Mouse (Mus musculus) adrenal gland, postnatal 14 days (tissue): ENCODE data around the gene Stag3. TPM values are rescaled to one million over a fixed set of nuclear protein-coding genes. Genes with fewer than 3 reads are reported as not detected.

Source experiments
- DNase-seq: peaks from one replicate; pipeline ENCODE4 v3.0.0; 2021; ENCODE audit warnings: mixed read lengths
- total RNA-seq: library from RNA; stranded (reverse); gene quantifications from 2 replicates; pipeline ENCODE4 v1.2.3, GENCODE M21; 2021

Gene Stag3
- total RNA-seq, 1 experiment from 2014 or later = 0.15 TPM

DNA sequence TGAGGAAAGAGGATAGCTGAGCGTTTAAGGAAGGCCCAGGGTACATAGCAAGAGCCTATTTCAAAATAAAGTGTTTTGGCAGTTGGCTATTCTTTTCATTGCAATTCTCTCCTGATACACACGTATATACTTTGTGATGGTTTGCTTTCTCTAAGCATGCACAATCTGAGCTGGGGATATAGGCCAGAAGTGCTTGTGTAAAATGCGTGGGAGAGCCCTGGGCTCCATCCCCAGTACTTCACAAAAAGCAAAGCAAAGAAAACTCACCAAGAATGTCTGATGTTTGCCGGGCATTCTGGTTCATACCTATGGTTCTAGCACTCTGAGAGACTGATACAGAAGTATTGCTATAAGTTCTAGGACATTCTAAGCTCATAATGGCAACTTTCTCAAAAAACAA is 11.1 kb upstream of the Stag3 start:
- DNase-seq = no peak

DNA sequence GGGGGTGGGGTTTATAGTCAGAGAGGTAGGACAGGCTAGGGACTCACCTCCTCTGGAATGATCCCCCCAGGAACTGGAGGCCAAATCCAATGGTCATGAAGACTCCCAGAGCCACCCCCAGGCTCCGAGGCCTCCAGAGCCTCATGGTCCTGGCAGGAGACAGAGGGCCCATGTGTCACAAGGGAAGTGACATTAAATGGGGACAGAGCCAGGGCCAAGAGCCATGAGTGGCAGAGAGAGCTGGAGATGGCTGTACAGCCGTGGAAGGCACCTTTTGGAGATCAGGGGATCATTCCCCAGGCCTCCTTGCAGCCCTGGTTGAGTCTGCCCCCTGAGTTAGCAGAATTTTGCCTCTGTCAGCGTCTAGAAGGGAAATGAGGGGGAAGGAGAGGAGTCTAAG is 8.8 kb upstream of the Stag3 start:
- peak; percentile 54 for DNase-seq

DNA sequence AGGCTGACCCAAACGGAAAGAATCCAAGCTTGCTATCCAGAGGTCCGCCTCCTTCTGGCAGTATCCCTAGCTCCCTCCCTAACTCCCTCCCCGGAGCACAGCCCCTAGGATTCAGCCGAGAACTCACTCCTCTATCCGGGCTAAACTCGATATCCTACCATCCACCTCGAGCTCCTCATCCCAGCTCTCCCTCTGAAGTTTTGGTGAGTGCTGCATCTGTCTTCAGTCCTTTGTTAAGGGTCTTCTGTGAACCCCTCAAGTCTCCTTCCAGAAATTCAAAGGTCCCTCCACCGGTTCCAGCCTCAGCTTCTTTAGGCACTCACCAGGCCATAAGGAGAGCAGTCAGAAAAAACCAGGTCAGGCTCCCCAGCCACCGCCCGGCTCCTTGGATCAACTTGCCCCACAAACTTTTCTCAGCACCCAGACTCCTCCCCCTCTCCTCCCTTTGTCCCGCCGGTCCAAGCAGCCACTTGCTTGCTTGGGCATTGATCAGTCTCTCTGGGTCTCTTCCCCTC is 7.6 kb upstream of the Stag3 start, which contains the start of gene Gal3st4:
TSS of gene Gal3st4 (minus strand) at position 432 of the 515 bp plus-strand sequence.
- DNase-seq = no peak

DNA sequence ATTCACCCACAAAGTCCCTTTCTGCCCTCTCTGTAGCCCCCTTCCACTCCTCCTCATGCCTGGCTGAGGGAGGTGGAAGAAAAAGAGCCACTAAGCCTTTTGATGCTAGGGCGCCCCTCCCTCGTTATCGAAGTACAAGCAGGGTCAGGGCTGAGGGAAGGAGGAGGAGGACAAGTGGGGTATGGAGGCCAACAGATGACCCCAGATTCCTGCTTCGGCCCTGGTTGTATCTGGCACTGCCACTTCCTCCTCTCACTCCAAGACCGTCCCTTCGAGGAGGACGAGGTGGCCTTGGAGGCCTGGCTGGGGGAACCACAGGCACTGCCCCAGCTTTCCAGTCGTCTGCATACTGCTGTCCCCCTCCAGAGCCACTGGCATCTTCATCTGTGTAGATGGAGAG is 5.9 kb upstream of the Stag3 start:
- no peak for DNase-seq

DNA sequence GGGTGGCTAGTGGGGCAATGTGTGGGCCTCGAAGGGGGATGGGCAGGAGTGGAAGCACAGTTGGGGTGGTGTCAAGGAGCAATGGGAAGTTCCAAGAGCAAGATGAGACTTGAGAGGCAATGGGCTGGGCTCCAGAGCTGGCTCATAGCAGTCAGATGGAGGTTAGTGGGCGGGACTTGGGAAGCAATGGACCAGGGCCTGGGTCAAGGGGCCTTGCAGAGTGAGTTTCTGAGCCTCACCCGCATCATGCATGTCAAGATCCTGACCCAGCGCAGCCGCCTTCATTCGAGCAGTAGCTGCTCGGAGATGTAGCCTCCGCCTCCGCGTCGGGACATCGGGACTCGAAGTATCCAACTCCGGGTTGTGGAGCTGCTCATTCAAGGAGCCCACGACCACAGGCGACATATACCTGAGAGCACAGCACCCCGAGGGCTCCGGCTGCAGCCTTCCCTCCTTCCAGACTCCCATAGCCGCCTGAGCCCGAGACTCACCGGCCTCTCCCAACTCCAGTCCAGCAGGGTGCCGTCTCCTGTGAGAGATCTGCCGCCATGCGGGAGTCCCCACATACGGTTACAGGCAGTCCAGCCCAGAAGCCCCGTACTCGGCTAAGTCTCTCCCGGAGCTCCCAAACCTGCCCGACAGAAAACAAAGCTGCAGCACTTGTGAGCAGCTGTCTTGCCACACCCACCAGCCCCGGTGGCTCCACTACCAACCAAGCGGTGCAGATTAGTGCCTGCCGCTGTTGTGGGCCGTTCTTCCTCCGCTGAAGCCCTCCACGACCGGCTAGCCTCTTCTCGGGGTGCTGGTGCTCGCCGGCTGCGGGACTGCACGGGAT is 4.6 kb upstream of the Stag3 start:
- DNase-seq = no peak

DNA sequence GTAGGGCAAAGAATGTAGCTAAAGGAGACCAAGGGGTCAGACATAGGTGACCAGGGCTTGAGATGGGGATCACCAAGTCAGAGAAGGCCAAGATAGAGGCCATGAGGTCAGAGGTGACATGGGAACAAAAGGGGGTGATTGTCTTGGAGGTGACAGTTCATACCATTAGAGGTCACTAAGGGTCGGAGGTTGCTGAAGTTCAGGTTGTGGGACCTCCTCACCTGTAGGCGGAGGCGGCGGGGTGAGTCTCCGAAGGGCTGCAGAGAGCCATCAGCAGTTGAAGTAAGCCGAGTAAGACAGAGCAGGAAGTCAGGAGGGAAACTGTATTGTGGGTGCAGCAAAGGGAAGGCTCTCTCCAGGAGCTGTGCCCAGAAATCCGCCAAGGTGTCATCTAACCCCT is 2.0 kb upstream of the Stag3 start:
- no peak for DNase-seq

DNA sequence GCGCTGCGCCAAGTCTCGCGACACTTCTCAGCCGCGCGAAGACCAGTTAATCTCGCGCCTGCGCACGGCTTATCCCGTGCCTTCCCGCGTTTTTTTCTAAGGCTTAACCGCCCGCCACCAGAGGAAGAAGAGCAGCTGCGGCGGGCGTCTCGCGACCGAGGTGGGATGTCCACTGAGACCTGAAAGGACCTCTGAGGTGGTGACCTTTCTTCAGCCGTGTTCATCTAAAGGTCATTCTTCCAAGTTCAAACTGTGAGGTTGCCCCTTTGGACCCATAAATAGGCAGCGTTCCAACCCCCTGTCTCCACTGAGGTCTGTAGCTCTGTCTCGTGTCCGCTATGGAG is 357 bp downstream of the Stag3 start:
- DNase-seq = no peak

DNA sequence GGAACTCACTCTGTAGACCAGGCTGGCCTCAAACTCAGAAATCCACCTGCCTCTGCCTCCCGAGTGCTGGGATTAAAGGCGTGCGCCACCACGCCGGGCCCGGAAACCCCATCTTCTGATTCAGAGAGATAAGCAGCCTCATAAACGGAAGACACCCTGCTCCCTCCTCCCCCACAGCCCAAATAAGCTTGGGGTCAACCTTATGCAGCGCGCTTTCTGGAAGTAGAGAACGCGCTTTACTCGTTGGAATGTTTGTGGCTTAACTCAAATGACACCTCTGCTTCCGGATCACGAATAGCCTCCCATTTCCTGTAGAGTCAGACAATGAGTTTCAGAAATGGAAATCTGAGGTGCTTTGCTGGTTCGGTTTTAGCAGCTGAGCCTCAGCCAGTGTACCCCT is 789 bp downstream of the Stag3 start:
- no peak for DNase-seq

DNA sequence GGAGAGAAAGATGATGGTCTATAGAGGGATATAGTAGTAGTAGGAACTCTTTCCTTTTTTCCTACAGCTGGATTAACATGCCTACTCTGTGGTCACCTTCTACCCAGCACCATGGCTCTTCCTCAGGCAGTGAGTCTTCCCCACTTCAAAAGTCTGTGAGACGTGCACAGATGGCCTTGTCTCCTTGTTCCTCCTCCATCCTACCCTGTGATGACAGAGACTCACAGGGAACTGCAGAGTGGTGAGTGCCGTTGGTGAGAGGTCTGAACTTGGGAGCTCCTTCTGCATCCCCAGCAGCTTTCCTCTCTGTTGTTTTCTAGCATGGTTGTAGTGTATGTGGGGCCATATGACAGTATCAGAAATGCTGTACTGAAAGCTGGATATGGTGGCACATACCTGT is 1.8 kb downstream of the Stag3 start:
- no peak for DNase-seq

DNA sequence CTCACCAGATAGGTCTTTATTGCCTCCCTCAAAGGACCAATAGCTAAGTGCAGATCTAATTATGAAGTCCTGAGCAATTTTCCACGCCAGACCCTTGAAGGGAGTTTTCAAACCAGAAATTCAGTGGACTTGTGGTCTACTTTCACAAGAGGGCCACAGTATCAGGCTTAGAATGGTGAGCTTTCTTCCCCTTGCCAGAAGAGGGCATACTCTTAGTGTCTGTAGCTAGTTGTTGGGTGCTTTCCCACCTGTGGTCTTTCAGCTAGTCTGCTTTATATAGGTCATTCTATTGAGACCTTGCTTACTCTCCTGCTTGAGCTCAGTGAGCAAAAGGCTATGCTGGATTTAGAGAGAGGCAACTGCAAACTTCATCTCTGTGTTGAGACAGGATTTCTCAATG is 3.5 kb downstream of the Stag3 start:
- DNase-seq = no peak

DNA sequence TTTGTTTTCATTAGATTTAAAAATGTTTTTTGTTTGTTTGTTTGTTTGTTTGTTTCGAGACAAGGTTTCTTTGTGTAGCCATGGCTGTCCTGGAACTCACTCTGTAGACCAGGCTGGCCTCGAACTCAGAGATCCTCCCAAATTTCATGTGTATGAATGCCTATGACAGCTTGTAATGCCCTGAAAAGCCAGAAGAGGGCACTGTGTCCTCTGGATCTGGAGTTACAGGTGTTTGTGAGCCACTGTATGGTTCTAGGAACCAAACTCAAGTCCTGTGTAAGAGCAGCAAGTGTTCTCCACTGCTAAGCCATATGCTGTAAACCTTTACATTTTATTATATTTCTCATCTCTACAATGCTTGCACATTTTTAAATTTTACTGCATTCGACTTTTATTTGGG is 7.8 kb downstream of the Stag3 start:
- no peak for DNase-seq

DNA sequence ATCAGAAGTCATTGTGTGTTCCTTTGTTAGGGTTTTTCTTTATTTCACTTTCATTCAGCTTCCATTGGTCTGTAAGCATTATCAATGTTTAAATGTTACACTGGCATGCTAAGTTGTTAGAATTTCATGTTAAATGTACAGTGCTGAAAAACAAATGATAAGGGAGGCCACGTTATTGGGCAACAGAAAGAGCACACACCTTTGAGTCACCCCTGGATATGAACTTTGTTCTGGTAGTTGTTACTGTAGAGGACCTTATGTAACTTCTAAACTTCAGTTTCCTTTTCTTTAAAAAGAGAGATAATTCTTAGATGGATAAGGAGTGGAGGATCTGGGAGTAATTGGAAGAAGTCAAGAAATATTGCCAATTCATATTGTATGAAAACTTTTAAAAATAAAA is 11.6 kb downstream of the Stag3 start:
- no peak for DNase-seq

DNA sequence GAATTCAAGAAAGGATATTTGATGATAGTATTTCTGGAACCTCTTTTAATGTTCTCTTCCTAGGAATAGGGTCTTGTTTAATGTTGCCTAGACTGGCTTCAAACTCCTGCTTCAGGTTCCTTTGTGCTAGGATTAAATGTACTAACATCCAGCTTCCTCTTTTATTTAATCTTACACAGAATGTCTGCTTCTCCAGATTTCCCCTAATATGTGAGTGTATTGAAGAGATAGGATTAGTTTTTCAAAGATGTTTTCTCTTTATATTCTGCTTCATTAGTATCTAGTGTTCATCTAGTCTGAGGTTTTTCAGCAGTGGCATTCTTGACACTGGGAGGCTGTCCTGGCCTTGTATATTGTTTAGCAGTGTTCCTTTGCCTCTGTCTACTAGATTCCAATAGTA is 14.1 kb downstream of the Stag3 start:
- no peak for DNase-seq

DNA sequence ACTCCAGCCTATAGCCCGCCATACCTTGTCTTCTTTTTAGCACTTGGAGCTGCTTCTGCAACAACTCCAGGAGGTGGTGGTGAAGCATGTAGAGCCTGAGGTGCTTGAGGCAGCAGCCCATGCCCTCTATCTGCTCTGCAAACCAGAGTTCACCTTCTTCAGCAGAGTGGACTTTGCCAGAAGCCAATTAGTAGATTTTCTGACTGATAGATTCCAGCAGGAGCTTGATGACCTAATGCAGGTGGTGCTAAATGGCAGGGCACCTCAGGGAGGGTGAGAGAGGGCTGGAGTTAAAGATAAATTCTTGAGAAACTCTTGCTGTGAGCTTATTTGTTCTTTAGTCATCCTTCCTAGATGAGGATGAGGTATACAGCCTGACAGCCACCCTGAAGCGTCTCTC is 19.6 kb downstream of the Stag3 start:
- DNase-seq = no peak

DNA sequence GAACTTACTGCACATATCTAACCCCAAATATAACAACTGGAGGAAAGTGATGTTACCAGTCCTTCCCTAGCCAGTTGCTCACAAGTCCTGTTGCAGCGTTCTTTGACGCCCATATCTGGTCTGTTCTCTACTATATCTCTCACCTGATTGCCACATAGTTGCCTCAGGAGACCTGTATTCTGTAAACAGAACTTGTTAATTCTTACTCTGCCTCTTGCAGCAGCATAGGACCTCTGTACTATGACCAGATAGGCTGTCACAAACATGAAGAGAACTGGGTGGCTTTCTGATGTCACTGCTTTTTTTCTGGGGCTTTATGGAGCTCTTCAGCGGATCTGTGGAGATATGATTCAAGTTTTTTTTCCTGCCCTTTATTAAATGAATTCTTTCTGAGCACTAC is 32.8 kb downstream of the Stag3 start:
- no peak for DNase-seq

DNA sequence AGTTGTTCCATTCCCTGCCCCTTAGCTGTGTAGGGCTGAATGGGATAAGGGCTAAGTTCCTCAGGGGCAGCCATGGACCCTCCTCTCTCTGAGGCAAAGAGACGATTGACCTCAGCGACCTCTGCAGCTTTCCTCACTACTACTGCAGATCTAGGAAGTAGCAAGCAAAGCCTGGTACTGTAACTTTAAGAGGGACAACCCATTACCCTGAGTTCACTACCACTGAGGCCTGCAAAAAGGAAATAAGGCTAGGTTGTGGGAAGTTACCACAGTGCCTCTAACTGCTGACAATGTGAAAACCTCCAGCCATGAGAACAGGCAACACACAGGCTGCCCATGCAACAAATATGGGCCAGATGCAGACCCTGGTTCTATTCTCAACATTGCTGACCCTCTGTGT is 61.6 kb downstream of the Stag3 start, which contains the start of gene Pvrig:
TSS of gene Pvrig (plus strand) at position 301 of the 400 bp plus-strand sequence.
- no peak for DNase-seq

DNA sequence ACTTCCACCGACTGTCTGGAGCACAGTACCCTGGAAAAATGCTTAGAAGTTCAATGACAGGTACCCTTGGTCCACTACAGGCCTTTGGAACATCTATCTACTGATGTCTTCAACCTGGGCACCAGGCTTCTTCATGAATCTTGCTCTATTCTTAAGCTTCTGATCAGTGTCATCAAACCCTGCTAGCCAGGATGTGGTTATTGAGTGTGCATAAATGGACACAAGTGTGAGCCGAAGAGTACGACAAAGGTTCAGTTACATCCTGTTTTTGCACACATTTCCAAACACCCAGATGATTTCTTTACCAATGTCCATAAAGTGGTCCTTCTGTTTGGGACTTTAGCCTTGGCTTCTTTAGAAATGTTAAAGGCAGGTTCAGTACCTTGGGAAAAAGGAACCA is 63.2 kb downstream of the Stag3 start:
- DNase-seq = no peak

Other genes with a start within 250 kb of the Stag3 start
- gene Smok3c, start 227.0 kb upstream of the Stag3 start, total RNA-seq = not detected in 2 replicates
- gene Zkscan1, start 195.2 kb upstream of the Stag3 start, total RNA-seq = 33.1 and 33.6 TPM in 2 replicates
- gene Zscan21, start 163.3 kb upstream of the Stag3 start, total RNA-seq = 16.7 and 17.2 TPM in 2 replicates
- gene Zfp113, start 124.5 kb upstream of the Stag3 start, total RNA-seq = 12.5 and 15.4 TPM in 2 replicates
- gene Cops6, start 119.2 kb upstream of the Stag3 start, total RNA-seq = 149 and 153 TPM in 2 replicates
- gene Ap4m1, start 108.2 kb upstream of the Stag3 start, total RNA-seq = 21.4 and 24.2 TPM in 2 replicates
- 50.3 and 52.2 TPM in 2 replicates for gene Mcm7, start 107.8 kb upstream of the Stag3 start, total RNA-seq
- 35.2 and 35.5 TPM in 2 replicates for gene Taf6, start 92.8 kb upstream of the Stag3 start, total RNA-seq
- 20.8 and 22.3 TPM in 2 replicates for gene Cnpy4, start 92.8 kb upstream of the Stag3 start, total RNA-seq
- 7.0 and 8.9 TPM in 2 replicates for gene Mblac1, start 85.9 kb upstream of the Stag3 start, total RNA-seq
- gene Nxpe5, start 54.3 kb upstream of the Stag3 start, total RNA-seq = 0.23 and 0.26 TPM in 2 replicates
- gene Lamtor4, start 24.8 kb upstream of the Stag3 start, total RNA-seq = 70.3 and 74.7 TPM in 2 replicates
- 18.2 and 25.6 TPM in 2 replicates for gene BC037034, start 16.2 kb upstream of the Stag3 start, total RNA-seq
- 0.19 TPM in 1 of 2 replicates, not detected in the other for gene Gal3st4, start 7.4 kb upstream of the Stag3 start, total RNA-seq
- not detected in 2 replicates for gene Gm43720, start 282 bp upstream of the Stag3 start, total RNA-seq
- 1.1 and 1.3 TPM in 2 replicates for gene Gpc2, start 235 bp upstream of the Stag3 start, total RNA-seq
- 0.33 TPM in 1 of 2 replicates, not detected in the other for gene Pvrig, start 61.7 kb downstream of the Stag3 start, total RNA-seq
- 9.6 and 10.6 TPM in 2 replicates for gene Zfp157, start 161.2 kb downstream of the Stag3 start, total RNA-seq